ENCODE assay signal across 8 mouse cellular contexts in genomic region chr9:50554241-50555093, GRCm38 (mm10). TPM values are rescaled to one million over a fixed set of nuclear protein-coding genes. Genes with fewer than 3 reads are reported as not detected.
DNase-seq lines count a peak whose midpoint lies in the region; ATAC-seq and TF ChIP-seq lines count a peak whose summit lies in the region.

Gene Il18 (plus strand): TSS chr9:50554827.

- WGBS in cerebellum, adult 2 months = 30% methylated on average over 12 of the region's 12 CpGs

- H3K4me1 ChIP-seq in cerebellum, adult 2 months (ENCODE audit: control insufficient read depth, insufficient read depth, low read length) = no peaks in the 10 kb centered on the region

- TF ChIP-seq POLR2A in cerebellum, adult 2 months (IDR thresholded peaks at IDR 0.05; ENCODE audit: borderline replicate concordance, insufficient read depth, low read length) = no peak

- peak; percentile 98 for ATAC-seq in inflammation-experienced regulatory T-cells, adult 6 months
- peak; percentile 81 for ATAC-seq in megakaryocyte progenitor cell, adult 5-6 weeks (replicated peaks; ENCODE audit: poor library complexity)

- DNase-seq in adrenal gland, adult (ENCODE audit: inconsistent age in 2 of 2, low spot score in 1 of 2) = peak; percentile 57 to 81
- DNase-seq in adrenal gland, postnatal 4 days (ENCODE audit: low spot score in 2 of 2) = no peak
- DNase-seq in cerebellum, adult 2 months = peak; percentile 18 to 35
- DNase-seq in frontal cortex, adult 2 months (ENCODE audit: extremely low spot score in 1 of 2, low spot score in 1 of 2) = peak; percentile 77 to 80
- peak; percentile 62 to 77 for DNase-seq in left cerebral cortex, adult 9 months (ENCODE audit: low spot score in 2 of 2)
- DNase-seq in right cerebral cortex, postnatal 36 days (ENCODE audit: low spot score in 2 of 2) = peak; percentile 61 to 74

- H3K27ac ChIP-seq in cerebellum, adult 2 months (ENCODE audit: insufficient read depth, low read length) = peak within 1 kb of the TSS; percentile 54; the same call in 1 of the 2 replicates

- TF ChIP-seq CTCF in cerebellum, adult 2 months (IDR thresholded peaks at IDR 0.05; ENCODE audit: borderline replicate concordance, insufficient read depth, low read depth, low read length) = no peak

- H3K27me3 ChIP-seq in cerebellum, adult 2 months (ENCODE audit: control insufficient read depth, insufficient read depth, low read length) = no peaks in the 10 kb centered on the region

- peak within 1 kb of the TSS; percentile 29 for H3K4me3 ChIP-seq in cerebellum, adult 2 months (replicated peaks; ENCODE audit: insufficient read depth, low read depth, low read length)

RNA-seq across cellular contexts. Expression of gene Il18, which starts in this region (rescaled TPM):
- total RNA-seq in adrenal gland, postnatal 4 days (2021) = 1 to 10 TPM; 5.6 to 6.3 TPM
- 30.5 and 32.9 TPM in 2 replicates for polyA plus RNA-seq in cerebellum, adult 2 months (2012; rRNA removed)
- 55.8 and 70.2 TPM in 2 replicates for polyA plus RNA-seq in frontal cortex, adult 2 months (2012; rRNA removed)
- 1 to 10 TPM; 6.3 to 9.2 (median 8.1) TPM for polyA plus RNA-seq in inflammation-experienced regulatory T-cells, adult 6 months (2017; shearing (Covaris generic))
- total RNA-seq in megakaryocyte progenitor cell, adult 5-6 weeks (2015) = 2.9 and 5.0 TPM in 2 replicates
- 0.37 and 1.5 TPM in 2 replicates for total RNA-seq in megakaryocyte progenitor cell, adult 5-6 weeks (2017)

Comparison
In these comparisons a context has a peak if more than half of its experiments do, and no peak if none do; other contexts are left out.
1. DNase-seq: peak in adrenal gland, adult (2 of 2), cerebellum, adult 2 months (2 of 2), frontal cortex, adult 2 months (2 of 2), left cerebral cortex, adult 9 months (2 of 2) and right cerebral cortex, postnatal 36 days (2 of 2); none in adrenal gland, postnatal 4 days (0 of 2).